Mouse (Mus musculus): ENCODE measurements at regions not wholly inside any gene's neighbourhood (a gene's known extent, or its start where the extent isn't known, plus 50 kb on each side); places are given as distances from the start of the nearest gene placed in this dataset.

DNA sequence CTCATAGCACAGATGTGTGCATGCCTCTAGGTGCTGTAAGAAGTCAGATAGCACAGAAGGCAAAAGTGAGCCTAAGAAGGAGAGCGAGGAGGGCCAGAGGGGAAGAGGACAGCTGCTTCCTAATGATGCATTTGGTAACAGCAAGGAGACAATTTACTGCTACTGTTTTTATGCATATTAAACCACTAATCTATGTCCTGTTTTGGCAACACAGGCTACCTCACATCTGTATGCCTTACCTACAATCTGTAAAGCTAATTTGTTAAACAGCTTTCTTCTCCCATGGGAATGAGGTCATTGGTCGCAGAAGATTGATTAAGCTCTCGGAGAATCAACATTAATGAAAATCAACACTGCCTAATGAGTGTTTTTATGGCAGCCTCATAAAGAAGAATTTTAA is 191.1 kb upstream of the Snx19 start:
- ATAC-seq (ENCODE audit: low read depth) = peak; percentile 78
- 20% methylated on average over 3 of the region's 3 CpGs for WGBS

GRCm38 (mm10) chr9:30242107-30242506 is 184.8 kb upstream of the Snx19 start:
- Histone ChIP-seq H3K4me3 (no peak overlapping the region), H3K4me2 (no peak overlapping the region), H3K4me1 (replicated peaks) (no peaks in the 10 kb centered on the region), H3K9me3 (no peaks in the 10 kb centered on the region), H3K27me3 (no peaks in the 10 kb centered on the region), H3K27ac (replicated peaks) (no peak overlapping the region), H3K9ac (no peak overlapping the region), H3K36me3 (no peaks in the 10 kb centered on the region)
- WGBS = 80% methylated on average over 5 of the region's 5 CpGs
- no peak for ATAC-seq (ENCODE audit: low read depth)

More for the DNA sequence above, 191.1 kb upstream of the Snx19 start:
- peaks cover 18% of the 10 kb centered on the region for H3K4me1 ChIP-seq (replicated peaks)
- no peak overlapping the region for H3K9ac ChIP-seq
- no peak overlapping the region for H3K4me3 ChIP-seq
- H3K36me3 ChIP-seq = no peaks in the 10 kb centered on the region
- no peak overlapping the region for H3K4me2 ChIP-seq
- H3K9me3 ChIP-seq = no peaks in the 10 kb centered on the region
- H3K27ac ChIP-seq (replicated peaks) = peak overlapping the region; percentile 35
- H3K27me3 ChIP-seq = no peaks in the 10 kb centered on the region

GRCm38 (mm10) chr9:30264533-30265168 is 162.3 kb upstream of the Snx19 start:
- peaks cover 5% of the 10 kb centered on the region; the same call in 1 of the 2 replicates for H3K4me1 ChIP-seq (replicated peaks)
- H3K27ac ChIP-seq (replicated peaks) = no peak overlapping the region
- no peaks in the 10 kb centered on the region for H3K36me3 ChIP-seq
- ATAC-seq (ENCODE audit: low read depth) = peak; percentile 91
- H3K4me3 ChIP-seq = no peak overlapping the region
- H3K9me3 ChIP-seq = no peaks in the 10 kb centered on the region
- WGBS = 17% methylated on average over 11 of the region's 11 CpGs
- H3K4me2 ChIP-seq = 0 out of 2 replicates have a peak overlapping the region, but pooled peaks have one; percentile 18
- no peak overlapping the region for H3K9ac ChIP-seq
- H3K27me3 ChIP-seq = no peaks in the 10 kb centered on the region

- WGBS = 52% methylated on average over 5 of the region's 5 CpGs
These were observed 155.8 kb upstream of the Snx19 start for GRCm38 (mm10) chr9:30271081-30271480.

DNA sequence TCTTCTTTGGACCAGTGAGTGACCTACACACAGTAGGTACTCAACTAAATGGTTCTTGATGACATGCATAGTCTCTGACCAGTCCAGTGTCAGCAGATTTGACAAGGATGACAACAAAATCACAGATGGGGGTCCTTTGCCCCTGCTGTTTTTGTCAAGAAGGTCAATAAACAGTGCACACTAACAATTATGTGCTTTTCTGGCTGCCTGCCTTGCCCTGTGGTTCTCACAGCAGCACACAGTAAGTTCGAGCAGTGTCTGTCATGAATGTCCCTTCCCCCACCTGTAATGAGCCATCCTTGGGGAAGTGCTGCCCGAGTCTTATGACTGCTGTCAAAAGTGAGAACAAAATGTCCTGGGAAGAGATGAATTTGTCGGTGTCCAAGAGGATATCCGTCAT is 153.1 kb upstream of the Snx19 start:
- Histone ChIP-seq H3K4me1 (replicated peaks) (peaks cover 8% of the 10 kb centered on the region; the same call in 1 of the 2 replicates), H3K27ac (replicated peaks) (no peak overlapping the region), H3K9me3 (no peaks in the 10 kb centered on the region), H3K36me3 (no peaks in the 10 kb centered on the region), H3K4me3 (no peak overlapping the region), H3K9ac (no peak overlapping the region), H3K4me2 (no peak overlapping the region), H3K27me3 (no peaks in the 10 kb centered on the region)
- 43% methylated on average over 4 of the region's 4 CpGs for WGBS
- ATAC-seq (ENCODE audit: low read depth) = no peak

More at GRCm38 (mm10) chr9:30271081-30271480, 155.8 kb upstream of the Snx19 start:
- Histone ChIP-seq H3K27ac (replicated peaks) (no peak overlapping the region), H3K4me3 (no peak overlapping the region), H3K9me3 (no peaks in the 10 kb centered on the region), H3K4me2 (no peak overlapping the region), H3K36me3 (no peaks in the 10 kb centered on the region), H3K4me1 (replicated peaks) (0 out of 2 replicates have a peak, but pooled peaks cover 5% of the 10 kb centered on the region), H3K27me3 (no peaks in the 10 kb centered on the region), H3K9ac (no peak overlapping the region)
- no peak for ATAC-seq (ENCODE audit: low read depth)

GRCm38 (mm10) chr9:30278231-30278630 is 148.7 kb upstream of the Snx19 start:
- WGBS = 58% methylated on average over 1 of the region's 1 CpGs
- H3K9me3 ChIP-seq = no peaks in the 10 kb centered on the region
- no peak overlapping the region for H3K9ac ChIP-seq
- peaks cover 9% of the 10 kb centered on the region for H3K4me1 ChIP-seq (replicated peaks)
- H3K4me2 ChIP-seq = no peak overlapping the region
- no peak overlapping the region for H3K4me3 ChIP-seq
- no peaks in the 10 kb centered on the region for H3K36me3 ChIP-seq
- no peak for ATAC-seq (ENCODE audit: low read depth)
- H3K27ac ChIP-seq (replicated peaks) = no peak overlapping the region
- no peaks in the 10 kb centered on the region for H3K27me3 ChIP-seq

DNA sequence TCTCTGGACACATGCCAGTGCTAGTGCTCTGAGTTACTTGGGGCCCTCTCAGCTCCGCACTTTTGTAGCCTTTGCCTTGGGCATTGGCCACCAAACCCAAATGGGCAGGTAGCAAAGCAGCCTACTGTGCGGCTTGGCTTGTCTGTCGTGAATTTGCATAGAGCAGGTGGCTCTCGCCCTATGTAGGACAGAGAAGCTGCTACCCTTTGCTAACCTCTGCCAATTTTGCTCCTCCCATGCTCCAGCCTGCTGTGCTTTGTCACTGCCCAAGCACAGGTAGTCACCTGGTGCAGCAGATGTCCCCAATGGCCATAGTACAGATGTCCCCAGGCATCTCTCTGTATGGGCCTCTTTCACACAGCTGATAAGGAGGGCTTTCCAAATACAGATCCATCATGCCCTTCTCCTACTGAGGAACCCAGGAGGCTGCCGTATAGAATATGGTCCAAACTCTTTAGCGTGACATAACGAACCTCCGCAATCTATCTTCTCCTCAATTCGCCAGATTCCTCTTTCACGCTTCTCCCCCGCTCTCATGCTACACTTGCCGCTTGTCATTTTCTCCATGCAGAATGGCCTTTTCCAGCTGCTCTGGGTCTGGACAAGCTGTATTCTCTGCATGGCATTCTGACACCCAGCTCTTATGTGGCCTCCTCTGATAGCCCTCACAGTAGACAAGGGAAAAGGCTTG is 143.7 kb upstream of the Snx19 start:
- Histone ChIP-seq H3K9ac (no peak overlapping the region), H3K4me2 (no peak overlapping the region), H3K4me1 (replicated peaks) (peaks cover 29% of the 10 kb centered on the region), H3K9me3 (no peaks in the 10 kb centered on the region), H3K27ac (replicated peaks) (no peak overlapping the region), H3K27me3 (no peaks in the 10 kb centered on the region), H3K36me3 (no peaks in the 10 kb centered on the region), H3K4me3 (no peak overlapping the region)
- ATAC-seq (ENCODE audit: low read depth) = no peak
- 85% methylated on average over 12 of the region's 12 CpGs for WGBS

GRCm38 (mm10) chr9:30283771-30284148 is 143.1 kb upstream of the Snx19 start:
- Histone ChIP-seq H3K4me1 (replicated peaks) (peaks cover 27% of the 10 kb centered on the region), H3K4me3 (no peak overlapping the region), H3K27me3 (no peaks in the 10 kb centered on the region), H3K27ac (replicated peaks) (no peak overlapping the region), H3K9me3 (no peaks in the 10 kb centered on the region), H3K9ac (no peak overlapping the region), H3K36me3 (no peaks in the 10 kb centered on the region), H3K4me2 (no peak overlapping the region)
- ATAC-seq (ENCODE audit: low read depth) = no peak
- 56% methylated on average over 4 of the region's 4 CpGs for WGBS

- ATAC-seq (ENCODE audit: low read depth) = peak; percentile 90
- WGBS = 3% methylated on average over 16 of the region's 16 CpGs
- peak overlapping the region; percentile 76 for H3K27ac ChIP-seq (replicated peaks)
- peak overlapping the region; percentile 43; the same call in 1 of the 2 replicates for H3K9ac ChIP-seq
- peaks cover 27% of the 10 kb centered on the region for H3K4me1 ChIP-seq (replicated peaks)
- no peaks in the 10 kb centered on the region for H3K36me3 ChIP-seq
- no peaks in the 10 kb centered on the region for H3K9me3 ChIP-seq
- no peak overlapping the region for H3K4me3 ChIP-seq
- H3K4me2 ChIP-seq = peak overlapping the region; percentile 40
- H3K27me3 ChIP-seq = no peaks in the 10 kb centered on the region
These were observed 142.2 kb upstream of the Snx19 start for GRCm38 (mm10) chr9:30284562-30285323.

DNA sequence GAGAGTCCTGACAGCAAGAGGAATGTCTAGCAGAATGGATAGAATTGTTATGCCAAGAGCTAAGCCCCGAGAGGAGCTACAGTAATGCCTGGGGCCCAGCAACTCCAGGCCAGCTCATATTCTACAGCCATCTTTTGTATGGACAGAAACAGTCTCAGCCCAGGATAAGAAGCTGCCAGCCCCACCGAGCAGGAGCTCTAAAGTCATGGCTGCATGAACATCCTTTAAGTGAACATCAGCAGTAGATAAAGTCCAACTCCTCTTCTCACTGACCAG is 141.6 kb upstream of the Snx19 start:
- Histone ChIP-seq H3K4me3 (no peak overlapping the region), H3K27me3 (no peaks in the 10 kb centered on the region), H3K9me3 (no peaks in the 10 kb centered on the region), H3K9ac (no peak overlapping the region), H3K4me1 (replicated peaks) (peaks cover 27% of the 10 kb centered on the region), H3K4me2 (peak overlapping the region; percentile 40), H3K27ac (replicated peaks) (peak overlapping the region; percentile 76), H3K36me3 (no peaks in the 10 kb centered on the region)
- peak; percentile 45 for ATAC-seq (ENCODE audit: low read depth)
- 20% methylated on average over 2 of the region's 2 CpGs for WGBS

- H3K4me1 ChIP-seq (replicated peaks) = no peaks in the 10 kb centered on the region
- H3K4me3 ChIP-seq = no peak overlapping the region
- no peaks in the 10 kb centered on the region for H3K27me3 ChIP-seq
- ATAC-seq (ENCODE audit: low read depth) = no peak
- H3K27ac ChIP-seq (replicated peaks) = 0 out of 2 replicates have a peak overlapping the region, but pooled peaks have one; percentile 9
- 9% methylated on average over 4 of the region's 4 CpGs for WGBS
- no peaks in the 10 kb centered on the region for H3K9me3 ChIP-seq
- H3K36me3 ChIP-seq = no peaks in the 10 kb centered on the region
- no peak overlapping the region for H3K9ac ChIP-seq
- no peak overlapping the region for H3K4me2 ChIP-seq
These were observed 127.1 kb upstream of the Snx19 start for GRCm38 (mm10) chr9:30299844-30300243.

GRCm38 (mm10) chr9:30308281-30308680 is 118.6 kb upstream of the Snx19 start:
- Histone ChIP-seq H3K27ac (replicated peaks) (no peak overlapping the region), H3K27me3 (no peaks in the 10 kb centered on the region), H3K4me2 (no peak overlapping the region), H3K36me3 (no peaks in the 10 kb centered on the region), H3K9ac (no peak overlapping the region), H3K9me3 (no peaks in the 10 kb centered on the region), H3K4me3 (no peak overlapping the region), H3K4me1 (replicated peaks) (peaks cover 7% of the 10 kb centered on the region; the same call in 1 of the 2 replicates)
- 4% methylated on average over 2 of the region's 2 CpGs for WGBS
- no peak for ATAC-seq (ENCODE audit: low read depth)

All from neural tube, embryonic 13.5 days (tissue).